Mouse (Mus musculus): Measurements from ENCODE around the gene Trim58. TPM values are rescaled to one million over a fixed set of nuclear protein-coding genes. Genes with fewer than 3 reads are reported as not detected.

The Trim58 gene
- polyA plus RNA-seq, 1 experiment from 2014 or later, result 0.31 TPM

GRCm38 (mm10) chr11:58636376-58636977 lies 3.8 kb upstream of the Trim58 start:
- DNase-seq (ENCODE audit: low spot score), result peak; percentile 67
- no peak for ATAC-seq (ENCODE audit: insufficient read depth, low FRiP score, low TSS enrichment)
- Histone ChIP-seq H3K36me3 (ENCODE audit: control insufficient read depth, insufficient read depth, low read length) (no peaks in the 10 kb centered on the region), H3K27me3 (ENCODE audit: control insufficient read depth, insufficient read depth, low read length) (0 out of 2 replicates have a peak, but pooled peaks cover 6% of the 10 kb centered on the region), H3K4me1 (ENCODE audit: control insufficient read depth, insufficient read depth, low read length) (peaks cover 4% of the 10 kb centered on the region), H3K27ac (ENCODE audit: low read depth, low read length) (no peak overlapping the region), H3K9ac (ENCODE audit: low read length) (no peak overlapping the region), H3K4me2 (ENCODE audit: low read depth) (no peak overlapping the region), H3K9me3 (ENCODE audit: control insufficient read depth, low read length) (no peaks in the 10 kb centered on the region), H3K4me3 (ENCODE audit: low read depth, low read length) (no peak overlapping the region)
- 20% methylated on average over 3 of the region's 4 CpGs for WGBS

DNA sequence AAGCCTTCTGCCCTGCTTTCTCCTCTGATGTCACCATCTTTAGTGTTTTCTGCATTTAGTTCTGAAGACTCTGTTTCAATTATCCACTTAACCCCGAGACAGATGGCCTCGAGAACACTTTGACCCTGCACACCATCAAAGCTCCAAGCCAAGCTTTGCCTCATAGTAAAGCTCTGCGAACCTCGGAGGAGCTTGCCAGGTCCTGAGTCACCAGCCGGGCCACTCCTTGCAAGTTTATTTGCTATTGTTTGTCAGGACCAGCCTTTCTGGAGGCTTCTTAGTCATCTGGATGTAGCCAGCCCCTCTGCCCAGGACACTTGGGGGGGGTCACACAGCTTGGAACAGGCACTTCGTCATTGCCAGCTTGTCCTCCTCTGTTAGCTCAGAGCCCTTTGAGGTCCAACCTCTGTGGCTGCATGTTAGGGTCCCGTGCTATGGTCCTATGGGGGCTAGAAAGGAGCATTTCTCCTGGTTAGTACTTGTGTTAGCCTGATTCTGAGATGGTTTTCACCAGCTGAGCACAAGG lies 2.0 kb upstream of the Trim58 start:
- Histone ChIP-seq H3K4me2 (ENCODE audit: low read depth) (no peak overlapping the region), H3K27me3 (ENCODE audit: control insufficient read depth, insufficient read depth, low read length) (0 out of 2 replicates have a peak, but pooled peaks cover 6% of the 10 kb centered on the region), H3K4me1 (ENCODE audit: control insufficient read depth, insufficient read depth, low read length) (peaks cover 4% of the 10 kb centered on the region), H3K9ac (ENCODE audit: low read length) (no peak overlapping the region), H3K27ac (ENCODE audit: low read depth, low read length) (no peak overlapping the region), H3K36me3 (ENCODE audit: control insufficient read depth, insufficient read depth, low read length) (no peaks in the 10 kb centered on the region), H3K9me3 (ENCODE audit: control insufficient read depth, low read length) (no peaks in the 10 kb centered on the region), H3K4me3 (ENCODE audit: low read depth, low read length) (no peak overlapping the region)
- ATAC-seq (ENCODE audit: insufficient read depth, low FRiP score, low TSS enrichment) (no peak), DNase-seq (ENCODE audit: low spot score) (no peak)
- 61% methylated on average over 7 of the region's 7 CpGs for WGBS

DNA sequence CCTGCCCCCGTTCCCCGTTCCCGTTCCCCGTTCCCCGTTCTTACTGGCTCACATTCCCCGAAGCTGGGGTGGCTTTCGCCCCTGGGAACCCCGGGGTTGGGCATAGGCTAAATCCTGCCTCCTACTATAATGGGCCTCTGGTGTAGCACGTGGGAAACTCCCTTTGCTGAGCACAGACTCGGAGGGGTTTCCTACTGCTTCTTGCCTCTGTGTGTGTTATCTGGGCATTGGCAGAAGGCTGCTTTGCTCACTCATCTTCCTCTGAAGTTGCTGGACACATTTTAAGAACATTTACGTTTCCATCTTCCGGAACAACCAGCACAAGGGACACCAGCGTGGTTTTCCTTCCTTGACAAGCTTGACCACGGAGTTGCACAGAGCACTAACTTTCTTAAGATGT lies 792 bp downstream of the Trim58 start:
- H3K4me1 ChIP-seq (ENCODE audit: control insufficient read depth, insufficient read depth, low read length), result peaks cover 4% of the 10 kb centered on the region
- no peak for DNase-seq (ENCODE audit: low spot score)
- H3K4me2 ChIP-seq (ENCODE audit: low read depth), result peak overlapping the region; percentile 82
- WGBS, result 25% methylated on average over 14 of the region's 14 CpGs
- H3K36me3 ChIP-seq (ENCODE audit: control insufficient read depth, insufficient read depth, low read length), result no peaks in the 10 kb centered on the region
- peak overlapping the region; percentile 32; the same call in 1 of the 2 replicates for H3K4me3 ChIP-seq (ENCODE audit: low read depth, low read length)
- ATAC-seq (ENCODE audit: insufficient read depth, low FRiP score, low TSS enrichment), result no peak
- H3K27ac ChIP-seq (ENCODE audit: low read depth, low read length), result no peak overlapping the region
- no peaks in the 10 kb centered on the region for H3K9me3 ChIP-seq (ENCODE audit: control insufficient read depth, low read length)
- H3K9ac ChIP-seq (ENCODE audit: low read length), result peak overlapping the region; percentile 50
- 0 out of 2 replicates have a peak, but pooled peaks cover 6% of the 10 kb centered on the region for H3K27me3 ChIP-seq (ENCODE audit: control insufficient read depth, insufficient read depth, low read length)

GRCm38 (mm10) chr11:58641638-58642358 lies 1.5 kb downstream of the Trim58 start:
- no peak overlapping the region for H3K4me3 ChIP-seq (ENCODE audit: low read depth, low read length)
- H3K9ac ChIP-seq (ENCODE audit: low read length), result no peak overlapping the region
- H3K4me2 ChIP-seq (ENCODE audit: low read depth), result no peak overlapping the region
- 85% methylated on average over 13 of the region's 13 CpGs for WGBS
- H3K9me3 ChIP-seq (ENCODE audit: control insufficient read depth, low read length), result no peaks in the 10 kb centered on the region
- H3K27ac ChIP-seq (ENCODE audit: low read depth, low read length), result peak overlapping the region; percentile 24; the same call in 1 of the 2 replicates
- 0 out of 2 replicates have a peak, but pooled peaks cover 6% of the 10 kb centered on the region for H3K27me3 ChIP-seq (ENCODE audit: control insufficient read depth, insufficient read depth, low read length)
- DNase-seq (ENCODE audit: low spot score), result no peak
- ATAC-seq (ENCODE audit: insufficient read depth, low FRiP score, low TSS enrichment), result no peak
- peaks cover 4% of the 10 kb centered on the region for H3K4me1 ChIP-seq (ENCODE audit: control insufficient read depth, insufficient read depth, low read length)
- no peaks in the 10 kb centered on the region for H3K36me3 ChIP-seq (ENCODE audit: control insufficient read depth, insufficient read depth, low read length)

GRCm38 (mm10) chr11:58643350-58643749 lies 3.1 kb downstream of the Trim58 start:
- Histone ChIP-seq H3K4me3 (ENCODE audit: low read depth, low read length) (no peak overlapping the region), H3K9me3 (ENCODE audit: control insufficient read depth, low read length) (no peaks in the 10 kb centered on the region), H3K36me3 (ENCODE audit: control insufficient read depth, insufficient read depth, low read length) (no peaks in the 10 kb centered on the region), H3K27ac (ENCODE audit: low read depth, low read length) (no peak overlapping the region), H3K4me2 (ENCODE audit: low read depth) (no peak overlapping the region), H3K4me1 (ENCODE audit: control insufficient read depth, insufficient read depth, low read length) (peaks cover 4% of the 10 kb centered on the region), H3K27me3 (ENCODE audit: control insufficient read depth, insufficient read depth, low read length) (0 out of 2 replicates have a peak, but pooled peaks cover 6% of the 10 kb centered on the region), H3K9ac (ENCODE audit: low read length) (no peak overlapping the region)
- ATAC-seq (ENCODE audit: insufficient read depth, low FRiP score, low TSS enrichment) (no peak), DNase-seq (ENCODE audit: low spot score) (peak; percentile 52)
- 33% methylated on average over 6 of the region's 6 CpGs for WGBS

- ATAC-seq (ENCODE audit: insufficient read depth, low FRiP score, low TSS enrichment), result no peak
- Histone ChIP-seq H3K9me3 (ENCODE audit: control insufficient read depth, low read length) (no peaks in the 10 kb centered on the region), H3K4me3 (ENCODE audit: low read depth, low read length) (no peak overlapping the region), H3K4me1 (ENCODE audit: control insufficient read depth, insufficient read depth, low read length) (no peaks in the 10 kb centered on the region), H3K36me3 (ENCODE audit: control insufficient read depth, insufficient read depth, low read length) (no peaks in the 10 kb centered on the region), H3K4me2 (ENCODE audit: low read depth) (no peak overlapping the region), H3K9ac (ENCODE audit: low read length) (no peak overlapping the region), H3K27ac (ENCODE audit: low read depth, low read length) (no peak overlapping the region), H3K27me3 (ENCODE audit: control insufficient read depth, insufficient read depth, low read length) (no peaks in the 10 kb centered on the region)
- DNase-seq (ENCODE audit: low spot score), result no peak
- WGBS, result 85% methylated on average over 3 of the region's 3 CpGs
Observed at GRCm38 (mm10) chr11:58655151-58655550, 14.9 kb downstream of the Trim58 start.

- ATAC-seq (ENCODE audit: insufficient read depth, low FRiP score, low TSS enrichment) (no peak), DNase-seq (ENCODE audit: low spot score) (no peak)
- no peaks in the 10 kb centered on the region for H3K27me3 ChIP-seq (ENCODE audit: control insufficient read depth, insufficient read depth, low read length)
- 83% methylated on average over 4 of the region's 4 CpGs for WGBS
- H3K4me3 ChIP-seq (ENCODE audit: low read depth, low read length), result no peak within 1 kb of the TSS
- no peaks in the 10 kb centered on the region for H3K36me3 ChIP-seq (ENCODE audit: control insufficient read depth, insufficient read depth, low read length)
- no peaks in the 10 kb centered on the region for H3K9me3 ChIP-seq (ENCODE audit: control insufficient read depth, low read length)
- no peak within 1 kb of the TSS for H3K27ac ChIP-seq (ENCODE audit: low read depth, low read length)
- no peak within 1 kb of the TSS for H3K4me2 ChIP-seq (ENCODE audit: low read depth)
- no peak within 1 kb of the TSS for H3K9ac ChIP-seq (ENCODE audit: low read length)
- H3K4me1 ChIP-seq (ENCODE audit: control insufficient read depth, insufficient read depth, low read length), result no peaks in the 10 kb centered on the region
Observed at GRCm38 (mm10) chr11:58658596-58658995, 18.3 kb downstream of the Trim58 start, which contains the start of gene Olfr322. Olfr322 (plus strand) TSS chr11:58658782.

DNA sequence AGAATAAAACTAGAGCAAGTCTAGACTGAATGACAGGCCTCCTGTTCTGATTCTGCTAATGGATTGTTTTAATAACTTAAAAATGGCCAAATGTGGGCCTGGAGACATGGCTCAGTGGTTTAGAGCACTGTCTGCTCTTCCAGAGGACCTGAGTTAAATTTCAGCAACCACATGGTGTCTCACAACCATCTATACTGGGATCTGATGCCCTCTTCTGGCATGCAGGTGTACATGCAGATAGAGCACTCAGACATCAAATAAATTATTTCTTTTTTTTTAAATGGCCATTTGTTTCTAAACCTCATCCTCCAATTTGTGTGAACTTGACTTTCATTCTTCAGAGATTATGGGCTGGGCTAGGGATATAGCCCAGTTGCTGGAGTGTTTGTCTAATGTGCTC lies 29.0 kb downstream of the Trim58 start:
- Histone ChIP-seq H3K9ac (ENCODE audit: low read length) (no peak overlapping the region), H3K36me3 (ENCODE audit: control insufficient read depth, insufficient read depth, low read length) (no peaks in the 10 kb centered on the region), H3K27me3 (ENCODE audit: control insufficient read depth, insufficient read depth, low read length) (no peaks in the 10 kb centered on the region), H3K4me2 (ENCODE audit: low read depth) (no peak overlapping the region), H3K4me3 (ENCODE audit: low read depth, low read length) (no peak overlapping the region), H3K9me3 (ENCODE audit: control insufficient read depth, low read length) (no peaks in the 10 kb centered on the region), H3K4me1 (ENCODE audit: control insufficient read depth, insufficient read depth, low read length) (no peaks in the 10 kb centered on the region), H3K27ac (ENCODE audit: low read depth, low read length) (no peak overlapping the region)
- ATAC-seq (ENCODE audit: insufficient read depth, low FRiP score, low TSS enrichment), result no peak
- no peak for DNase-seq (ENCODE audit: low spot score)
